Mouse (Mus musculus) WW6 (cell line): ENCODE measurements at regions not wholly inside any gene's neighbourhood (a gene's known extent, or its start where the extent isn't known, plus 50 kb on each side); places are given as distances from the start of the nearest gene placed in this dataset.
"Not testable (repeated sequence)": the region's sequence is repeated elsewhere in the genome, so short reads cannot be mapped to it uniquely, and the experiment has no call there.

ENCODE experiments used
- DNase-seq: peaks from one replicate; pipeline ENCODE4 v3.0.0-alpha.2; 2013; ENCODE audit warnings: low read depth, low spot score

DNA sequence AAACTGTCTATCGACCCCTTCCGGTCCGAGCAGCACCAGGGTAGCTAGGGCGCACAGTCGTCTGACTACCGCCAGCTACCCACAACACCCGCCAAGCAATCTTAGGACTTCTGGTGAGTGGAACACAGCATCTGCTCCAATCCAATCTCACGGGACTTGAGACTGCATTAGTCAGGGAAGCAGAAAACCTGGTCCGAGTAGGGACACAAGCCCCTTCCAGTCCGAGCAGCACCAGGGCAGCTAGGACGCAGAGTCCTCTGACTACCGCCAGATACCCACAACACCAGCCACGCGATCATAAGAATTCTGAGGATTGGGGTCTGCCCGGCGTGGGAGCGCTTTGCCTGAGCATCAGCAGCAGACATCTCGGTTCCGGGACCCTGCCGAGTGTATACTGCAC, 79.6 kb downstream of the Gm10715 start:
- peak; percentile 1 for DNase-seq

DNA sequence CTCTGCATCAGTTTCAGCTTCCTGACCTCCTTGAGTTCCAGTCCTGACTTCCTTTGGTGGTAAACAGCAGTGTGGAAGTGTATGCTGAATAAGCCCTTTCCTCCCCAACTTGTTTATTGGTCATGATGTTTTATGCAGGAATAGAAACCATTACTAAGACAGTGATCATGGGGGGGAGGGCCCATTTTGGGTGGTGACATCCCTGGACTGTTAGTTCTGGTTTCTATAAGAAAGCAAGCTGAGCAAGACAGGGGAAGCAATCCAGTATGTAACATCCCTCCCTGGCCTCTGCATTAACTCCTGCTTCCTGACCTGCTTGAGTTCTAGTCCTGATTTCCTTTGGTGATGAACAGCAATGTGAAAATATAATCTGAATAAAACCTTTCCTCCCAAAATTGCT, 124.5 kb downstream of the Gm10715 start:
- DNase-seq, result no peak

DNA sequence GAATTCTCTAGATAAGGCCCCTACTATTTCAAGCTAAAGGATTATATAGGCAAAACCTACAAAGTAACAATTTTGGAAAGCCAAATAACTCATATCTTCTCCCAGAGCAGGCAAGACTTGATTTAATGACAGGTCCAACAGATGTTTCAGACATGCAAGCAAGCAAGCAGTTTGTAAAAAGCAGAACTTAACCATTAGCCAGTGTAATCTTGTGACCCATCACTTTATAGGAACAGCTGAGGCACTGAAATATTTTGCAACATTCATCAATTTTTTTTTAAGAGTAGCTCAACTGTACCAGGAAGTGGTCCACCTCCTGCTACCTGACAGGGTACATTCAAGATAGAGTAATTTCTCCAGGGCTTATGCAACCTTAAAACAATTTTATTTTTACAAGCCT, 147.7 kb downstream of the Gm10715 start:
- DNase-seq, result no peak

DNA sequence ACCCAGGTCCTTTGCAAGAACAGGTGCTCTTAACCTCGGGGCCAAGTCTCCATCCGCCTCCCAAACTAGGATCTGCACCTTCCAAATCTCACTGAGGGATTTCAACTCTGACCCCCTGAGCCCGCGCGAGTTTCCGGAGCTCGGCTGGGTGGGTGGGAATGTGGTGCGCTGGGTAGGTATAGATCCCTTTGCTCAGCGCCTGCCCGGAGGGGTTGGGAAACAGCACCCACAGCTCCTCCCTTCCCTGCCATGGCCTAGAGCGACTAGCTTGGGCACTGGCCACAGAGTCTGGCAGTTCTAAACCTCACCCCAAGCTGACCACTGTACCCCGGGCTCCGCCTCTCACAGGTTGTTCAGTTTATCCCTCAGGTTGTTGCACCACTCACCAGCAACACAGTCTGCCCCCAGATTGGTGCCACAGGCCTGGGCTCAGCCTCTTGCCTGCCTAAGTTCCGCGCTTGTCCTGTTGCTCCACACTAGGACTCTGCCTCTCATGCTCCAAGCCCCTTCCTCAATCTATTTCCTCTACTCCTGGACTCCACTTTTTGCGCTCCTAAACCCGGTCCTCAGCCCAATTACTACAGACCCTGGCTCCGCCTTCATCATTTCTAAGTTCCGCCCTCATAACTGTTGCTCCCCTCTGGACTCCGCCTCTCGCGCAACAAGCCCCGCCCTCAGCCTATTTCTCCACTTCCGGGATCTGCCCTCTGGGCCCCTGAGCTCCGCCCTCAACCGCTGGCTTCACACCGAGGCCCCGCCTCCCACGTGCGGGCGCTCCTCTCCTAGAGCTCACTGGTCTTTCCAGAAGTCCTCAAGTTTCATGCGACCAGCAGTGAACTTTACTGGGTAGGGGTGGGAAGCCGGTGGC, 135.6 kb upstream of the Alkbh8 start:
- peak; percentile 33 for DNase-seq

DNA sequence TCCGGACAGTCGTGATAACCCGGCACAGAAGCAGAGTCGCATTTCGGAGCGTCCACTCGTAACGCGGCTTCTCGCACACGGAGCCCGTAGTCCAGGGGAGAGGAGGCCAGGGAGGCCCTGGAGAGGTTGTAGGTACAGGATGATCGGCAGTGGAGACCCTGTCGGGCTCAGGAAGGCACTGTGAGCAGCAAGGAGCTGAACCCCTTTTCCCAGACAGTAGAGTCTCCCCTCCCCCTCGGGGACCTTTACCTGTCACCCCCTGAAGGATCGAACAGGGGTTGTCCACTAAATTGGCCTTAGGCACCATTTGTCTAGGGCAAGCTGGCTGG, 135.0 kb upstream of the Alkbh8 start:
- not testable (repeated sequence) for DNase-seq

GRCm38 (mm10) chr9:3208120-3208519, 126.8 kb upstream of the Alkbh8 start:
- DNase-seq, result not testable (repeated sequence)

- DNase-seq, result peak; percentile 100
Measured at GRCm38 (mm10) chr9:3258396-3259300, 76.3 kb upstream of the Alkbh8 start.

GRCm38 (mm10) chr9:3260181-3260580, 74.8 kb upstream of the Alkbh8 start:
- DNase-seq, result peak; percentile 14

DNA sequence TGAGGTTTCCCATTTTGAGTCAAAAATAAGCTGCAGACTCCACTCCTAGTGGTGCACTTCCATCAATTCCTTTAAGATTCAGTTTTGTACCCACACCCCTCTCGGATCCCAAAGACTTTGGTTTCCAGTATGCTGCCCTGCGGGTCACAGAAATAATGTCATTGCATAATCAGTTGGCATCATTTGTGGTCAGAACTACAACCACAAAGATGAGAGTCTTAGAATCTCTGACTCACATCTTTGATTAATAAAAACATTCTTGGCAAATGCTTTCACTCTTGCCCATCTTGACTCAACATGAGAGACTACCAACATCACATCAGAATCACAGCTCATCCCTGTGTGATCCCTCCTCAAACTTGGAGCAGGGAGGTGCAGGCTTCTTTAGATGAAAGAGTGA, 74.1 kb upstream of the Alkbh8 start:
- DNase-seq, result no peak

DNA sequence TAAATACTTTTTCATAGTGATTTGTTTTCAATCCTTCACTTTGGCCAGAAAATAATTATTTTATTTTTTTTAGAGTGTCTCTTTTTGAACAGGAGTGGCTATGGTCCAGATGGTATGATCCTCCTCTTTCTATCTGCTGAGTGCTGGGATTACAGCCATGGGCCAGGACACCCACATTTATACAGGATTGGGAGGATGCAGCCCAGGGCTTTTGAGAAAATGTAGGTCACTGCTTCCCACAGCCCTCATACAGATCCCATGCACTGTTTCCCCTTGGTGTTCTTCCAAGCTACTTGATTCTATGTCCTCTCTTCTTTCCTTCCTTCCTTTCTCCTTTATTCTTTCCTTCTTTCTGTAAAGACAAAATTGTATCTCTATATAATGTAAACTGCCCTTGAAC, 70.5 kb upstream of the Alkbh8 start:
- no peak for DNase-seq

GRCm38 (mm10) chr9:3280496-3280895, 54.4 kb upstream of the Alkbh8 start:
- not testable (repeated sequence) for DNase-seq

DNA sequence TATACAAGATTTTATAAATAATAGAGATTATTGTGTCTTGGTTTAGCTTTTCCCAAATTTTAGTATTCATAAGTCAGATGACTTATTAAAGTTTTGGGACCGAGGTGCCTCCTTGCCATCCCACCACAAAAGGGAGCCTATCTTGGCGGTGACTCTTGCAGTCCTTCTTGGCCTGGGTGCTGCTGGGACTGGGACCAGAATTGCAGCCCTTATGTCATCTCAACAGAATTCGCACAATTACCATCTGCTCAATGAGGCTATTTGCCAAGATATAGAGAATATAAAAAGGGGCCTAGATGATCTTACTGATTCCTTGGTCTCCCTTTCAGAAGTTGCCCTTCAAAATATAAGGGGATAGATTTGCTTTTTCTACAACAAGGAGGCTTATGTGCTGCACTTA, 53.0 kb upstream of the Alkbh8 start:
- not testable (repeated sequence) for DNase-seq

DNA sequence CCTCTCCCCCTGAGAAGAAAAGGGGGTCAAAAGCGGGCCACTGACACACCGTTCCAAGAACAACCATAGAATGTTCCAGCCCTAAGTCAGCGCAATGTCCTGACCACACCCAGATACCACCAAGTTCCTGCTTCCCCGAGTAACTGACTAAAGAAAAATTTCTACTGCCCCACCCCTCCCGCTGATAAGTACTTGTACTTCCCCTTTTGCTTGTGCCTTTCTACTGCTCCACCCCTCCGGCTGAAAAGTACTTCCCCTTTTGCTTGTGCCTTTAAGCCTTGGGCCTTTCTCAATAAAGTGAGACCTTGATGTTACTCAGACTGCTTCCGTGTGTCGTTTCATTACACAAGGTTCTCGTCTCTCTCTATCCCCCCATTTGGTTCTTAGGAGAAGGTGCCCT, 51.6 kb upstream of the Alkbh8 start:
- not testable (repeated sequence) for DNase-seq
